Mouse (Mus musculus): ENCODE data around the gene Ctnnd2. TPM values are rescaled to one million over a fixed set of nuclear protein-coding genes. Genes with fewer than 3 reads are reported as not detected.

Ctnnd2 gene
- total RNA-seq, 4 experiments from 2014 or later = 189 to 210 (median 198) TPM

DNA sequence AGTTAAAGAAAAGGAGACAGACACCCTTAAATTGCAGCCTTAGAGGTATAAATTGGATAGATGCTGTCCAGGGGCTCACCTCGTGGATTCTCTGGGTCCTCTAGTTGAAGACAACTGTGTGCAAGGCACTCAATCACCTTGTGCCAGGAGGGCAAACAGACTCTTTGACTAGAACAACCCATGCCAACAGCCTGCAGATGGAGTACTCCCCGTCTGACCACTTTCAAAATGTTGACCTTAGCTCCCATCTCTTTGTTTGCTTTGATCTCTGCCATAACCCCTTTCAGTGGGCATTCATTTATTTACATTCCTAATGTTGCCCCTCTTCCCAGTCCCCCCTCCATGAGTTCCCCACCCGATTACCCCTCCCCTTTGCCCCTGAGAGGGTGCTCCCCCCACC is 891.3 kb downstream of the Ctnnd2 start:
- no peak for DNase-seq (ENCODE audit: low spot score in 2 of 2)

DNA sequence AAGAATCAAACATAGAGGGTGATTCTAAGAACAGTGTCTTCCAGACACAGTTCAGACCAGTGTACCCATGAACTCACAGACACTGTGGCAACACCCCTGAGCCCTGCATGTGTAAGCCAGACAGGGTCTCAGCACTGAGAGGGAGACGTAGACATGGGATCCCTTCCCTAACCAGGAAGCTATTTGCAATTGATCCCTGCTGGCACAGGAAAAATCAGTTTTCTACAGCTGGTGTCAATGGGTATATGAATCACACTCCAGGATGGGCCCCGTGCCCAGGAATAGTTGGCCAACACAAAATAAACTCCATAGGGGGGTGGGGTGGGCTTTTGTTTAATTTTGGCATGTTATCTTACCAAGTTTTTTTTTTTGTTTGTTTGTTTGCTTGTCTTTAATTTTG is 895.7 kb downstream of the Ctnnd2 start:
- no peak for DNase-seq (ENCODE audit: low spot score in 2 of 2)

DNA sequence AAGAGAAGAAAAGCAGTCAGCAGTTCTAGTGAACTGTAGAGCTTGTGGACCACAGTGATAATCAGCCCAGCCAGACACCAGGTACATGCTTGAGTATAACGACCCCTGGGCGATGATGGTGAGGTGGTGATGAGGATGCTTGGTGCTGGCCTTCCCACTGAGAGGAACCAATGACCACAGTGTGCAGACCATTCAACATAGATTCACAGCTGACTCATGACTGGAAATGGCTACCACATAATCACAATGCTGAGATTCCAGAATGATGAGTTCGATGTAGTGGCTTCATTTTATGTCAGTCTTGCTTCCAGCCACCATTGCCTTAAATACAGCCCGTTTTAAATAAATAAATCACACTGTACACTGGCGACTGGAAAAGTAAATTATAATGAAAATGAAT is 897.9 kb downstream of the Ctnnd2 start:
- DNase-seq (ENCODE audit: low spot score in 2 of 2) = no peak

All from layer of hippocampus, adult 8-10 months (tissue).